Mouse (Mus musculus): ENCODE data around the gene Gpr160. TPM values are rescaled to one million over a fixed set of nuclear protein-coding genes. Genes with fewer than 3 reads are reported as not detected.

Gpr160 gene
- total RNA-seq, 2 experiments from 2014 or later: 0.75 to 0.88 TPM

GRCm38 (mm10) chr3:30896721-30897120 is 41.0 kb downstream of the Gpr160 start:
- DNase-seq (ENCODE audit: low spot score in 2 of 2): no peak

GRCm38 (mm10) chr3:30899407-30899806 is 43.7 kb downstream of the Gpr160 start:
- DNase-seq (ENCODE audit: low spot score in 2 of 2): no peak

- DNase-seq (ENCODE audit: low spot score in 2 of 2): no peak
These were observed 48.9 kb downstream of the Gpr160 start for GRCm38 (mm10) chr3:30904658-30905057.

GRCm38 (mm10) chr3:30917160-30917559 is 61.4 kb downstream of the Gpr160 start:
- DNase-seq (ENCODE audit: low spot score in 2 of 2): no peak

GRCm38 (mm10) chr3:30927664-30928063 is 71.9 kb downstream of the Gpr160 start:
- DNase-seq (ENCODE audit: low spot score in 2 of 2): no peak

GRCm38 (mm10) chr3:30929828-30930227 is 74.1 kb downstream of the Gpr160 start:
- no peak for DNase-seq (ENCODE audit: low spot score in 2 of 2)

- DNase-seq (ENCODE audit: low spot score in 2 of 2): no peak
These were observed 78.6 kb downstream of the Gpr160 start for GRCm38 (mm10) chr3:30934384-30934783.

Other genes starting within 250 kb of the Gpr160 start
- gene Lrriq4, start 211.4 kb upstream of the Gpr160 start, total RNA-seq (2021): not detected
- not detected for gene Lrrc34, start 208.1 kb upstream of the Gpr160 start, total RNA-seq (2021)
- not detected for gene Lrrc31, start 156.1 kb upstream of the Gpr160 start, total RNA-seq (2021)
- not detected for gene Samd7, start 109.7 kb upstream of the Gpr160 start, total RNA-seq (2021)
- gene Sec62, start 63.1 kb upstream of the Gpr160 start, total RNA-seq (2021): 100 to 1,000 TPM; 106 to 110 TPM
- 10 to 100 TPM; 36.5 to 37.4 TPM for gene Phc3, start 113.5 kb downstream of the Gpr160 start, total RNA-seq (2021)
- gene Prkci, start 139.8 kb downstream of the Gpr160 start, total RNA-seq (2021): 10 to 100 TPM; 64.8 to 66.3 TPM
- 10 to 100 TPM; 61.8 to 64.3 TPM for gene Skil, start 239.1 kb downstream of the Gpr160 start, total RNA-seq (2021)